Mouse (Mus musculus): ENCODE data around the gene Slc30a9.

Slc30a9 gene

GRCm38 (mm10) chr5:67312522-67312851, 5.7 kb downstream of the Slc30a9 start:
- no peak for DNase-seq (ENCODE audit: low spot score)

GRCm38 (mm10) chr5:67321656-67322268, 15.0 kb downstream of the Slc30a9 start:
- no peak for DNase-seq (ENCODE audit: low spot score)

- no peak for DNase-seq (ENCODE audit: low spot score)
These were observed 17.3 kb downstream of the Slc30a9 start for GRCm38 (mm10) chr5:67324032-67324431.

GRCm38 (mm10) chr5:67340811-67341210, 34.1 kb downstream of the Slc30a9 start:
- no peak for DNase-seq (ENCODE audit: low spot score)

GRCm38 (mm10) chr5:67347060-67347459, 40.3 kb downstream of the Slc30a9 start:
- DNase-seq (ENCODE audit: low spot score): no peak

- no peak for DNase-seq (ENCODE audit: low spot score)
These were observed 42.2 kb downstream of the Slc30a9 start for GRCm38 (mm10) chr5:67348949-67349348.

- DNase-seq (ENCODE audit: low spot score): no peak
These were observed 55.6 kb downstream of the Slc30a9 start for GRCm38 (mm10) chr5:67362316-67362715.

- DNase-seq (ENCODE audit: low spot score): no peak
These were observed 56.2 kb downstream of the Slc30a9 start for GRCm38 (mm10) chr5:67362931-67363330.

GRCm38 (mm10) chr5:67377044-67377621, 70.4 kb downstream of the Slc30a9 start:
- no peak for DNase-seq (ENCODE audit: low spot score)

GRCm38 (mm10) chr5:67381690-67382089, 74.9 kb downstream of the Slc30a9 start:
- DNase-seq (ENCODE audit: low spot score): no peak

GRCm38 (mm10) chr5:67382556-67382955, 75.8 kb downstream of the Slc30a9 start:
- DNase-seq (ENCODE audit: low spot score): no peak

GRCm38 (mm10) chr5:67393951-67394350, 87.2 kb downstream of the Slc30a9 start:
- no peak for DNase-seq (ENCODE audit: low spot score)

GRCm38 (mm10) chr5:67395211-67395851, 88.6 kb downstream of the Slc30a9 start:
- no peak for DNase-seq (ENCODE audit: low spot score)

GRCm38 (mm10) chr5:67397186-67397585, 90.4 kb downstream of the Slc30a9 start:
- no peak for DNase-seq (ENCODE audit: low spot score)

- DNase-seq (ENCODE audit: low spot score): no peak
These were observed 93.3 kb downstream of the Slc30a9 start for GRCm38 (mm10) chr5:67399876-67400607.

- no peak for DNase-seq (ENCODE audit: low spot score)
These were observed 94.1 kb downstream of the Slc30a9 start for GRCm38 (mm10) chr5:67400608-67401480.

GRCm38 (mm10) chr5:67401612-67402011, 94.9 kb downstream of the Slc30a9 start:
- no peak for DNase-seq (ENCODE audit: low spot score)

- DNase-seq (ENCODE audit: low spot score): no peak
These were observed 97.6 kb downstream of the Slc30a9 start for GRCm38 (mm10) chr5:67404380-67404779.

- no peak for DNase-seq (ENCODE audit: low spot score)
These were observed 98.2 kb downstream of the Slc30a9 start for GRCm38 (mm10) chr5:67404919-67405318.

Data from ovary, postnatal 14 days (tissue).